Mouse (Mus musculus): Measurements from ENCODE around the gene Dok4. TPM values are rescaled to one million over a fixed set of nuclear protein-coding genes. Genes with fewer than 3 reads are reported as not detected.

Dok4 gene
- total RNA-seq, 1 experiment from 2014 or later = 0.78 TPM

Other genes starting within 250 kb of the Dok4 start
- gene Arl2bp, start 209.7 kb downstream of the Dok4 start, total RNA-seq (2017) = 126 and 144 TPM in 2 replicates
- not detected in 2 replicates for gene Pllp, start 180.1 kb downstream of the Dok4 start, total RNA-seq (2017)
- gene Ccl22, start 130.7 kb downstream of the Dok4 start, total RNA-seq (2017) = not detected in 2 replicates
- gene Cx3cl1, start 104.3 kb downstream of the Dok4 start, total RNA-seq (2017) = not detected in 2 replicates
- 1.1 and 4.9 TPM in 2 replicates for gene Ccl17, start 65.9 kb downstream of the Dok4 start, total RNA-seq (2017)
- 16.8 and 30.8 TPM in 2 replicates for gene Coq9, start 38.0 kb downstream of the Dok4 start, total RNA-seq (2017)
- 32.4 and 34.1 TPM in 2 replicates for gene Ciapin1, start 38.0 kb downstream of the Dok4 start, total RNA-seq (2017)
- 51.3 and 54.3 TPM in 2 replicates for gene Polr2c, start 18.9 kb downstream of the Dok4 start, total RNA-seq (2017)
- gene Ccdc102a, start 41.8 kb upstream of the Dok4 start, total RNA-seq (2017) = 0.58 and 2.2 TPM in 2 replicates
- gene Adgrg5, start 47.4 kb upstream of the Dok4 start, total RNA-seq (2017) = 0.05 TPM in 1 of 2 replicates, not detected in the other
- gene Adgrg1, start 98.4 kb upstream of the Dok4 start, total RNA-seq (2017) = 293 and 407 TPM in 2 replicates
- 144 and 156 TPM in 2 replicates for gene Adgrg3, start 141.4 kb upstream of the Dok4 start, total RNA-seq (2017)
- 8.4 and 9.8 TPM in 2 replicates for gene Drc7, start 178.8 kb upstream of the Dok4 start, total RNA-seq (2017)
- gene Katnb1, start 204.9 kb upstream of the Dok4 start, total RNA-seq (2017) = 17.5 and 24.6 TPM in 2 replicates